ENCODE assay signal across 9 mouse cellular contexts in genomic region chr15:84972860-84973543, GRCm38 (mm10). TPM values are rescaled to one million over a fixed set of nuclear protein-coding genes. Genes with fewer than 3 reads are reported as not detected.
A peak's percentile ranks its signal among the peaks of the same experiment; 100 is the strongest.
DNase-seq lines count a peak whose midpoint lies in the region; ATAC-seq lines count a peak whose summit lies in the region.
"Had no signal": no experiment of that assay in that cellular context is flagged by ENCODE, and none has a peak within 500 bp of the region (broad histone marks: within the 10 kb centered on the region; RNA-seq: fewer than 3 reads in every experiment).

No protein-coding gene starts in this region.

- 0 out of 2 replicates have a peak overlapping the region, but pooled peaks have one; percentile 24 for H3K27ac ChIP-seq in hindbrain, embryonic 11.5 days (ENCODE audit: low read depth, low read length)
- H3K27ac ChIP-seq in liver, embryonic 15.5 days (replicated peaks), result no peak overlapping the region

- no peak overlapping the region for H3K4me2 ChIP-seq in hindbrain, embryonic 11.5 days (replicated peaks; ENCODE audit: low read depth, low read length)
- H3K4me2 ChIP-seq in liver, embryonic 15.5 days, result no peak overlapping the region

- ATAC-seq in frontal cortex, adult (ENCODE audit: low TSS enrichment), result 0 out of 2 replicates have a peak, but pooled peaks have one; percentile 1
- ATAC-seq in hindbrain, embryonic 11.5 days (ENCODE audit: low FRiP score), result no peak
- ATAC-seq in liver, embryonic 15.5 days (ENCODE audit: insufficient read depth), result peak; percentile 64

- no peak overlapping the region for H3K4me3 ChIP-seq in hindbrain, embryonic 11.5 days (ENCODE audit: low read depth, low read length)
- no peak overlapping the region for H3K4me3 ChIP-seq in liver, embryonic 15.5 days (replicated peaks)

- no peaks in the 10 kb centered on the region for H3K36me3 ChIP-seq in hindbrain, embryonic 11.5 days (ENCODE audit: control insufficient read depth, insufficient read depth, low read length)
- no peaks in the 10 kb centered on the region for H3K36me3 ChIP-seq in liver, embryonic 15.5 days (replicated peaks)

- intact Hi-C loops in heart, postnatal 25 days (cut with DNase I), result no loop called here

- 52% methylated on average over 8 of the region's 8 CpGs for WGBS in hindbrain, embryonic 11.5 days
- 68% methylated on average over 8 of the region's 8 CpGs for WGBS in liver, embryonic 15.5 days (ENCODE audit: insufficient replicate concordance)

- DNase-seq in frontal cortex, postnatal 36 days (ENCODE audit: low spot score in 2 of 2), result no peak
- peak; percentile 71 for DNase-seq in cerebellum, adult 11-12 months
- DNase-seq in hindbrain, embryonic 11.5 days (ENCODE audit: low spot score), result no peak
- DNase-seq in heart, postnatal 25 days (ENCODE audit: low spot score), result no peak
- no peak for DNase-seq in gastrocnemius, adult 8-10 months (ENCODE audit: low spot score in 2 of 2)
- no peak for DNase-seq in heart, adult 8-10 months (ENCODE audit: low spot score)
- DNase-seq: spleen, adult 18-20 months had no signal

- no peak overlapping the region for H3K9ac ChIP-seq in hindbrain, embryonic 11.5 days (ENCODE audit: low read depth, low read length)
- H3K9ac ChIP-seq in liver, embryonic 15.5 days, result no peak overlapping the region

- no peaks in the 10 kb centered on the region for H3K9me3 ChIP-seq in hindbrain, embryonic 11.5 days (ENCODE audit: control insufficient read depth, low read length)
- H3K9me3 ChIP-seq in liver, embryonic 15.5 days (replicated peaks), result no peaks in the 10 kb centered on the region

- no peaks in the 10 kb centered on the region for H3K27me3 ChIP-seq in hindbrain, embryonic 11.5 days (ENCODE audit: control insufficient read depth, insufficient read depth, low read length)
- 0 out of 2 replicates have a peak, but pooled peaks cover 3% of the 10 kb centered on the region for H3K27me3 ChIP-seq in liver, embryonic 15.5 days

- H3K4me1 ChIP-seq in hindbrain, embryonic 11.5 days (replicated peaks; ENCODE audit: control insufficient read depth, insufficient read depth, low read length), result peaks cover 14% of the 10 kb centered on the region
- H3K4me1 ChIP-seq in liver, embryonic 15.5 days (replicated peaks), result peaks cover 5% of the 10 kb centered on the region

RNA-seq across cellular contexts. Expression of gene 5031439G07Rik, which starts 15.3 kb away (rescaled TPM):
- 11.8 and 12.9 TPM in 2 replicates for polyA plus RNA-seq in hindbrain, embryonic 11.5 days (2014; fragmentation: Nextera tagmentation; extraction: Ambion mirVana)
- polyA plus RNA-seq in liver, embryonic 15.5 days (2015; fragmentation: Nextera tagmentation; extraction: Ambion mirVana), result 2.0 and 3.9 TPM in 2 replicates
- 10 to 100 TPM; 20.5 to 21.3 TPM for total RNA-seq in heart, postnatal 25 days (2021)
- total RNA-seq in gastrocnemius, adult 8-10 months (2022), result 100 to 1,000 TPM; 103 to 132 (median 110) TPM
- 10 to 100 TPM; 30.5 to 36.5 (median 33.8) TPM for total RNA-seq in heart, adult 8-10 months (2022)

RNA-seq across cellular contexts. Expression of gene Upk3a, which starts 43.9 kb away (rescaled TPM):
- not detected in 2 replicates for polyA plus RNA-seq in hindbrain, embryonic 11.5 days (2014; fragmentation: Nextera tagmentation; extraction: Ambion mirVana)
- polyA plus RNA-seq in liver, embryonic 15.5 days (2015; fragmentation: Nextera tagmentation; extraction: Ambion mirVana), result not detected in 2 replicates
- total RNA-seq in heart, postnatal 25 days (2021), result not detected
- not detected for total RNA-seq in gastrocnemius, adult 8-10 months (2022)
- not detected for total RNA-seq in heart, adult 8-10 months (2022)

RNA-seq across cellular contexts. Expression of gene Nup50, which starts 49.8 kb away (rescaled TPM):
- polyA plus RNA-seq in hindbrain, embryonic 11.5 days (2014; fragmentation: Nextera tagmentation; extraction: Ambion mirVana), result 63.3 and 65.0 TPM in 2 replicates
- polyA plus RNA-seq in liver, embryonic 15.5 days (2015; fragmentation: Nextera tagmentation; extraction: Ambion mirVana), result 23.5 and 25.4 TPM in 2 replicates
- total RNA-seq in heart, postnatal 25 days (2021), result 10 to 100 TPM; 14.6 to 17.5 TPM
- total RNA-seq in gastrocnemius, adult 8-10 months (2022), result 10 to 100 TPM; 11.0 to 15.4 (median 14.2) TPM
- 10 to 100 TPM; 14.8 to 16.6 (median 15.9) TPM for total RNA-seq in heart, adult 8-10 months (2022)

RNA-seq across cellular contexts. Expression of gene Gm29666, which starts 53.2 kb away (rescaled TPM):
- polyA plus RNA-seq in hindbrain, embryonic 11.5 days (2014; fragmentation: Nextera tagmentation; extraction: Ambion mirVana), result 0.61 and 0.62 TPM in 2 replicates
- polyA plus RNA-seq in liver, embryonic 15.5 days (2015; fragmentation: Nextera tagmentation; extraction: Ambion mirVana), result 0.29 and 0.37 TPM in 2 replicates
- under 1 TPM; 0.22 to 0.23 TPM for total RNA-seq in heart, postnatal 25 days (2021)
- under 1 TPM; 0.19 to 0.27 (median 0.24) TPM for total RNA-seq in gastrocnemius, adult 8-10 months (2022)
- total RNA-seq in heart, adult 8-10 months (2022), result under 1 TPM; 0.08 to 0.19 (median 0.12) TPM

RNA-seq across cellular contexts. Expression of gene Fam118a, which starts 55.7 kb away (rescaled TPM):
- polyA plus RNA-seq in hindbrain, embryonic 11.5 days (2014; fragmentation: Nextera tagmentation; extraction: Ambion mirVana), result 27.8 and 29.5 TPM in 2 replicates
- polyA plus RNA-seq in liver, embryonic 15.5 days (2015; fragmentation: Nextera tagmentation; extraction: Ambion mirVana), result 6.0 and 7.5 TPM in 2 replicates
- total RNA-seq in heart, postnatal 25 days (2021), result 1 to 10 TPM; 5.8 to 6.4 TPM
- total RNA-seq in gastrocnemius, adult 8-10 months (2022), result 1 to 10 TPM; 4.3 to 6.2 (median 5.2) TPM
- 1 to 10 TPM; 6.1 to 7.7 (median 6.9) TPM for total RNA-seq in heart, adult 8-10 months (2022)
